Mouse (Mus musculus) MEL (cell line): ENCODE results near the gene Ghr. TPM values are rescaled to one million over a fixed set of nuclear protein-coding genes. Genes with fewer than 3 reads are reported as not detected.

Experiments
- DNase-seq: peaks from one replicate; pipeline ENCODE4 v3.0.0; 2011; ENCODE audit warnings: low read depth, low spot score
- H3K27ac ChIP-seq: 2 replicates; pipeline ENCODE4 v1.5.1; 2012; ENCODE audit warnings: low read depth, mild to moderate bottlenecking, control low read depth, low read length, moderate library complexity; ENCODE audit not compliant: control insufficient read depth
- H3K27me3 ChIP-seq, 2 experiments: fragments of 150-350 bp in 1 of 2; sonication (generic) in 1 of 2; 2 replicates each; pipeline ENCODE4 v1.6.1; 2012; ENCODE audit warnings: low read length in 2 of 2, mild to moderate bottlenecking in 2 of 2, improper control_type of control experiment in 1 of 2, moderate library complexity in 1 of 2; ENCODE audit not compliant: insufficient read depth in 2 of 2, control insufficient read depth in 1 of 2
- H3K36me3 ChIP-seq, 2 experiments: 2 replicates each; pipeline ENCODE4 v1.6.1; 2012 to 2014; ENCODE audit warnings: low read length in 2 of 2, improper control_type of control experiment in 1 of 2, inconsistent platforms in 1 of 2, mild to moderate bottlenecking in 1 of 2; ENCODE audit not compliant: insufficient read depth in 2 of 2, control insufficient read depth in 1 of 2
- H3K4me1 ChIP-seq, 2 experiments: fragments of 150-350 bp in 1 of 2; sonication (generic) in 1 of 2; 2 replicates each; pipeline ENCODE4 v1.6.1; 2012; ENCODE audit warnings: low read length in 2 of 2, improper control_type of control experiment in 1 of 2, mild to moderate bottlenecking in 1 of 2; ENCODE audit not compliant: insufficient read depth in 2 of 2, control insufficient read depth in 1 of 2
- H3K4me3 ChIP-seq, 2 experiments: fragments of 150-350 bp in 1 of 2; sonication (generic) in 1 of 2; 2 replicates each; pipeline ENCODE4 v1.5.1; 2012; ENCODE audit warnings: low read depth in 2 of 2, low read length in 2 of 2, mild to moderate bottlenecking in 2 of 2, moderate library complexity in 2 of 2, control low read depth in 1 of 2, improper control_type of control experiment in 1 of 2; ENCODE audit not compliant: control insufficient read depth in 1 of 2, insufficient read depth in 1 of 2
- H3K79me2 ChIP-seq: 2 replicates; pipeline ENCODE4 v1.6.1; 2012; ENCODE audit warnings: mild to moderate bottlenecking, low read length, moderate library complexity; ENCODE audit not compliant: control insufficient read depth, poor library complexity, insufficient read depth
- H3K9ac ChIP-seq: 2 replicates; pipeline ENCODE4 v1.6.1; 2012; ENCODE audit warnings: low read depth, mild to moderate bottlenecking, control low read depth, low read length, moderate library complexity; ENCODE audit not compliant: control insufficient read depth, poor library complexity, severe bottlenecking
- H3K9me3 ChIP-seq: fragments of 150-350 bp; sonication (generic); replicated peaks from 2 replicates; pipeline ENCODE4 v1.6.1; 2012; ENCODE audit warnings: mild to moderate bottlenecking, low read length, improper control_type of control experiment, moderate library complexity; ENCODE audit not compliant: insufficient read depth
- BHLHE40 ChIP-seq: IDR thresholded peaks from 2 replicates; pipeline ENCODE4 v1.6.1; 2012; ENCODE audit warnings: low read depth, mild to moderate bottlenecking, inconsistent platforms, low read length, improper control_type of control experiment, borderline replicate concordance
- CHD2 ChIP-seq: IDR thresholded peaks from 2 replicates; pipeline ENCODE4 v1.6.1; 2011; ENCODE audit warnings: low read length, improper control_type of control experiment
- CTCF ChIP-seq, 3 experiments: IDR thresholded peaks in 2 of 3; conservative IDR thresholded peaks in 1 of 3; 2 replicates each; pipeline ENCODE4 v1.5.1; 2011 to 2012; ENCODE audit warnings: low read length in 3 of 3, low read depth in 2 of 3, mild to moderate bottlenecking in 2 of 3, improper control_type of control experiment in 1 of 3, inconsistent platforms in 1 of 3, mixed read lengths in 1 of 3, moderate library complexity in 1 of 3; ENCODE audit not compliant: control insufficient read depth in 1 of 3, insufficient read depth in 1 of 3, poor library complexity in 1 of 3, severe bottlenecking in 1 of 3
- E2F4 ChIP-seq: IDR thresholded peaks from 2 replicates; pipeline ENCODE4 v1.6.1; 2011; ENCODE audit warnings: low read depth, low read length, improper control_type of control experiment, borderline replicate concordance
- ELF1 ChIP-seq: IDR thresholded peaks from 2 replicates; pipeline ENCODE4 v1.6.1; 2014; ENCODE audit warnings: low read depth, mild to moderate bottlenecking, inconsistent platforms, low read length, improper control_type of control experiment, moderate library complexity
- ETS1 ChIP-seq: IDR thresholded peaks from 2 replicates; pipeline ENCODE4 v1.6.1; 2012; ENCODE audit warnings: low read depth, mild to moderate bottlenecking, inconsistent platforms, low read length, improper control_type of control experiment, moderate library complexity
- GATA1 ChIP-seq: IDR thresholded peaks from 2 replicates; pipeline ENCODE4 v1.6.1; 2011; ENCODE audit warnings: low read depth, low read length, improper control_type of control experiment
- HCFC1 ChIP-seq: IDR thresholded peaks from 2 replicates; pipeline ENCODE4 v1.6.1; 2012; ENCODE audit warnings: low read depth, mild to moderate bottlenecking, inconsistent platforms, low read length, improper control_type of control experiment, moderate library complexity
- KAT2A ChIP-seq: conservative IDR thresholded peaks from 2 replicates; pipeline ENCODE4 v1.6.1; 2012; ENCODE audit warnings: low read depth, low read length, improper control_type of control experiment, inconsistent platforms
- MXI1 ChIP-seq: IDR thresholded peaks from 2 replicates; pipeline ENCODE4 v1.6.1; 2011; ENCODE audit warnings: mild to moderate bottlenecking, low read depth, low read length, improper control_type of control experiment
- MYB ChIP-seq: IDR thresholded peaks from 2 replicates; pipeline ENCODE4 v1.6.1; 2011; ENCODE audit warnings: mild to moderate bottlenecking, low read depth, low read length, improper control_type of control experiment
- NRF1 ChIP-seq: IDR thresholded peaks from 2 replicates; pipeline ENCODE4 v1.6.1; 2014; ENCODE audit warnings: low read depth, mild to moderate bottlenecking, inconsistent platforms, low read length, improper control_type of control experiment, moderate library complexity; ENCODE audit not compliant: poor library complexity, insufficient read depth, severe bottlenecking
- RAD21 ChIP-seq: IDR thresholded peaks from 2 replicates; pipeline ENCODE4 v1.6.1; 2011; ENCODE audit warnings: mild to moderate bottlenecking, low read depth, low read length, improper control_type of control experiment
- RCOR1 ChIP-seq: IDR thresholded peaks from 2 replicates; pipeline ENCODE4 v1.6.1; 2012; ENCODE audit warnings: low read depth, mild to moderate bottlenecking, inconsistent platforms, low read length, improper control_type of control experiment
- TAL1 ChIP-seq: IDR thresholded peaks from 2 replicates; pipeline ENCODE4 v1.6.1; 2012; ENCODE audit warnings: mild to moderate bottlenecking, inconsistent platforms, low read length, moderate library complexity, mixed read lengths
- TBP ChIP-seq: IDR thresholded peaks from 2 replicates; pipeline ENCODE4 v1.8.0; 2011; ENCODE audit warnings: low read depth, low read length, improper control_type of control experiment
- UBTF ChIP-seq: IDR thresholded peaks from 2 replicates; pipeline ENCODE4 v1.6.1; 2012; ENCODE audit warnings: low read depth, mild to moderate bottlenecking, inconsistent platforms, low read length, improper control_type of control experiment, moderate library complexity, borderline replicate concordance; ENCODE audit not compliant: insufficient read depth
- USF1 ChIP-seq: IDR thresholded peaks from 2 replicates; pipeline ENCODE4 v1.6.1; 2014; ENCODE audit warnings: low read depth, mild to moderate bottlenecking, inconsistent platforms, low read length, improper control_type of control experiment, moderate library complexity
- ZMIZ1 ChIP-seq: IDR thresholded peaks from 2 replicates; pipeline ENCODE4 v1.6.1; 2012; ENCODE audit warnings: low read depth, mild to moderate bottlenecking, inconsistent platforms, low read length, improper control_type of control experiment, moderate library complexity
- ZNF384 ChIP-seq: IDR thresholded peaks from 2 replicates; pipeline ENCODE4 v1.6.1; 2012; ENCODE audit warnings: low read depth, mild to moderate bottlenecking, inconsistent platforms, low read length, improper control_type of control experiment
- polyA plus RNA-seq, 2 experiments: library from polyadenylated mRNA; stranded (reverse) in 1 of 2; unstranded in 1 of 2; fragments of >175 nt in 1 of 2; fragments of >200 nt in 1 of 2; gene quantifications; 2 replicates each; pipeline versions ENCODE4 v1.2.1 to v1.2.4; 2012; ENCODE audit warnings: low replicate concordance in 2 of 2, low read depth in 1 of 2; ENCODE audit not compliant: insufficient read length in 2 of 2, insufficient read depth in 1 of 2, missing spikeins in 1 of 2
- total RNA-seq: library from RNA; depleted of rRNA; stranded (reverse); fragments of 300-350 nt; gene quantifications from 2 replicates; pipeline ENCODE4 v1.2.3, GENCODE M21; 2012

Ghr gene
- total and polyA plus RNA-seq, 3 experiments = 0.07 TPM; not detected in 2

DNA sequence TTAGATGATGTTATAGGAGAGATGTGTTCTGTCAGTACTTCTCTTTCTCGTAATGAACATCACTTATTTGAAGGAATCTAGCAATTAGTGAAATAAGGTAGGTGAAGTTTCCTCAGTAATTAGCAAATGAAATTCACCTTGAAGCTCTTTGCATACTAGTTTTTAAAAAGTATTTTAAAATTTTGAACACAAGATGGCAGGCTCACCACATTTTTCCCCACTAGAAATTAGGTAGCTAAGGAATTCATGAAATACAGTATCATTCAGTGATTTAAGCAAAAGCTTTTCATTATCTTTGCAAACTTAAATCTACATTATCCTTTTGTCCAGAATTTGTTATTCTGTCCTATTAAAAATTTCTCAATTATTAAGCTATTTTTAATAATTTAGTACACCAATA, 287.3 kb downstream of the Ghr start:
- no peak overlapping the region for H3K9ac ChIP-seq
- no peaks in the 10 kb centered on the region for H3K36me3 ChIP-seq
- no peaks in the 10 kb centered on the region for H3K4me1 ChIP-seq
- H3K9me3 ChIP-seq = no peaks in the 10 kb centered on the region
- no peaks in the 10 kb centered on the region for H3K27me3 ChIP-seq
- no peak for TF ChIP-seq NRF1
- peak; percentile 20 for TF ChIP-seq RAD21
- H3K79me2 ChIP-seq = no peaks in the 10 kb centered on the region
- DNase-seq = no peak
- no peak overlapping the region for H3K4me3 ChIP-seq
- no peak overlapping the region for H3K27ac ChIP-seq

DNA sequence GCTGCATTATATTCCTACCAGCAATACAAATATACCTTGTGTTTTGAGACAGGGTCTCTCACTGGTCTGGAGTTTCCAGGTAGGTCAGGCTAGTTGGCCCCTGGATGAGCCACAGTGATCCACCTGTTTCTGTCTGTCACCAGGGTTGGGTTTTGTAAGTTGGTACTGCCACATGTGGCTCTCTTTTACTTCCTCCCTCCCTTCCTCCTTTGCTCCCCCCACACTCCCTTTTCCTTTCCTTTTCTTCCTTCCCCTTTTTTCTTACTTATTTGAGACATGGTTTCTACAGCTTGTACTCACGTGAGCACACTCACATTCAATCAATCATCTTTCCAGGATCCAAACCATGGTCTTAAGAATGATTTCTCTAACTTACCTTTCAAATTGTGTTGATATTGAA, 289.8 kb downstream of the Ghr start:
- H3K4me3 ChIP-seq = no peak overlapping the region
- no peaks in the 10 kb centered on the region for H3K36me3 ChIP-seq
- H3K27me3 ChIP-seq = no peaks in the 10 kb centered on the region
- no peak overlapping the region for H3K9ac ChIP-seq
- DNase-seq = no peak
- TF ChIP-seq MYB = no peak
- no peak for TF ChIP-seq CHD2
- no peak for TF ChIP-seq USF1
- TF ChIP-seq MXI1 = no peak
- TF ChIP-seq BHLHE40 = no peak
- no peak for TF ChIP-seq RCOR1
- TF ChIP-seq UBTF = no peak
- no peak for TF ChIP-seq TBP
- TF ChIP-seq TAL1 = no peak
- TF ChIP-seq ZMIZ1 = no peak
- no peak for TF ChIP-seq E2F4
- TF ChIP-seq ETS1 = no peak
- no peak for TF ChIP-seq CTCF (IDR thresholded peaks at IDR 0.05 in 2 of 3, conservative IDR thresholded peaks at IDR 0.05 in 1 of 3; ENCODE audit: control insufficient read depth in 1 of 3, insufficient read depth in 1 of 3, low read depth in 2 of 3, low read length in 3 of 3, poor library complexity in 1 of 3, severe bottlenecking in 1 of 3)
- no peak for TF ChIP-seq ZNF384
- TF ChIP-seq RAD21 = no peak
- TF ChIP-seq, all 39 proteins: peak for 0
- Histone ChIP-seq H3K9me3 (no peaks in the 10 kb centered on the region), H3K79me2 (no peaks in the 10 kb centered on the region), H3K4me1 (no peaks in the 10 kb centered on the region), H3K27ac (no peak overlapping the region)

DNA sequence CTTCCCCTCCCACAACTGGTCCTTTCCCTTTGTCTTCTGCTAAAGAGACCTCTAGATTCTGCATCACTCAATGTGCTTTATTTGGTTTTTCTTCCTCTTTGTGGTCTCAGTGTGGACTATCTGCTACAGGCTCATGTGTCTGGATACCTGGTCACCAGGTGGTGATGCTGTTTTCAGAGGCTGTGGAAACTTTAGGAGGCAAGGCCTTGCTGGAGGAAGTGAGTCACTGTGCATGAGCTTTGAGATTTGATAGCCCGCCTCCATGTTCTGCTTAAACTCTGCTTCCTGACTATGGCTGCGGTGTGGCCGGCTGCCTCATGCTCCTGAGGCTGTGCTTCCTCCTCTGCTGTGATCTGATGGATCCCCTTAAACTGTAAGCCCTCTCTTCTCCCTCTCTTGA, 292.9 kb downstream of the Ghr start:
- no peak overlapping the region for H3K27ac ChIP-seq
- no peak for DNase-seq
- TF ChIP-seq USF1 (no peak), GATA1 (no peak), TBP (no peak), ELF1 (no peak), HCFC1 (no peak), KAT2A (no peak)
- H3K9ac ChIP-seq = no peak overlapping the region
- H3K27me3 ChIP-seq = no peaks in the 10 kb centered on the region
- no peaks in the 10 kb centered on the region for H3K4me1 ChIP-seq
- no peaks in the 10 kb centered on the region for H3K9me3 ChIP-seq
- no peak overlapping the region for H3K4me3 ChIP-seq
- no peaks in the 10 kb centered on the region for H3K79me2 ChIP-seq
- no peaks in the 10 kb centered on the region for H3K36me3 ChIP-seq
